Mouse (Mus musculus): ENCODE measurements around the gene Nacad. TPM values are rescaled to one million over a fixed set of nuclear protein-coding genes. Genes with fewer than 3 reads are reported as not detected.

Nacad gene
- total RNA-seq, 1 experiment from 2014 or later = 0.12 TPM

DNA sequence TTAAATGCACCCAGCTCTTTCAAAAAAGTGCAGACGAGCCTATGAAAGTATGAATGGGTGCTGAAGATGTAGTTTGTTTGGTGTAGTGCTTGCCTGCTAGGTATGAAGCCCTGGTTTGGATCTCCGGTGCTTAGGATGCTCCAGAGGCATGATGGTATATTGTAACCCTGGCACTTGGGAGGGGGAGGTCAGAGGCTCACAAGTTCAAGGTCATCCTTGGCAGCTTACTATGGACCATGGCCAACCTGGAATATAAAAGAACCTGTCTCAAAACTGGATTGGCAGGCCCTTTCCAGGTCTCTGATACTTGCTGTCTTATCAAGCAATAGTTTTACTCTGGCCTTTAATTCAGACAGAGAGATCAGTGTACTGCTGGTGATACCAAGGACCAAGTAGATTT lies 56.1 kb downstream of the Nacad start:
- no peak for ATAC-seq (ENCODE audit: extremely low read depth, insufficient number of reproducible peaks, low FRiP score, poor library complexity, severe bottlenecking)

Other genes starting within 250 kb of the Nacad start
- 29.6 and 32.9 TPM in 2 replicates for gene Zmiz2, start 217.0 kb downstream of the Nacad start, total RNA-seq (2017)
- 569 and 595 TPM in 2 replicates for gene Ppia, start 190.6 kb downstream of the Nacad start, total RNA-seq (2017)
- gene H2afv, start 161.6 kb downstream of the Nacad start, total RNA-seq (2017) = 41.4 and 46.2 TPM in 2 replicates
- gene Purb, start 130.1 kb downstream of the Nacad start, total RNA-seq (2017) = 73.4 and 75.8 TPM in 2 replicates
- 169 and 182 TPM in 2 replicates for gene Myo1g, start 85.1 kb downstream of the Nacad start, total RNA-seq (2017)
- 297 and 309 TPM in 2 replicates for gene Ccm2, start 59.2 kb downstream of the Nacad start, total RNA-seq (2017)
- 22.5 and 27.6 TPM in 2 replicates for gene Tbrg4, start 20.0 kb upstream of the Nacad start, total RNA-seq (2017)
- not detected in 2 replicates for gene Wap, start 32.6 kb upstream of the Nacad start, total RNA-seq (2017)
- gene Ramp3, start 52.5 kb upstream of the Nacad start, total RNA-seq (2017) = 0.37 TPM in 1 of 2 replicates, not detected in the other
- gene Gm11983, start 231.6 kb upstream of the Nacad start, total RNA-seq (2017) = not detected in 2 replicates

Data from neutrophil, adult 5-6 weeks (primary cell).